Mouse (Mus musculus) cerebellum, adult 2 months (tissue): ENCODE data around the gene Hoxb6.

Source experiments
- CTCF ChIP-seq: fragments of 200-500 bp; IDR thresholded peaks from 2 replicates; pipeline ENCODE4 v1.5.1; 2011; ENCODE audit warnings: low read depth, mild to moderate bottlenecking, control low read depth, low read length, moderate library complexity, borderline replicate concordance; ENCODE audit not compliant: insufficient read depth
- POLR2A ChIP-seq: fragments of 200-500 bp; IDR thresholded peaks from 2 replicates; pipeline ENCODE4 v1.6.1; 2011; ENCODE audit warnings: low read length, control low read depth, borderline replicate concordance; ENCODE audit not compliant: insufficient read depth

- TF ChIP-seq POLR2A (no peak), CTCF (no peak)
Measured at GRCm38 (mm10) chr11:96291681-96292564, at the start of gene Hoxb6.
